Mouse (Mus musculus): ENCODE data around the gene Borcs6.
"Not testable (repeated sequence)": the region's sequence is repeated elsewhere in the genome, so short reads cannot be mapped to it uniquely, and the experiment has no call there.

Borcs6 gene

GRCm38 (mm10) chr11:69089616-69090290 lies 30.2 kb downstream of the Borcs6 start:
- no peak for DNase-seq

DNA sequence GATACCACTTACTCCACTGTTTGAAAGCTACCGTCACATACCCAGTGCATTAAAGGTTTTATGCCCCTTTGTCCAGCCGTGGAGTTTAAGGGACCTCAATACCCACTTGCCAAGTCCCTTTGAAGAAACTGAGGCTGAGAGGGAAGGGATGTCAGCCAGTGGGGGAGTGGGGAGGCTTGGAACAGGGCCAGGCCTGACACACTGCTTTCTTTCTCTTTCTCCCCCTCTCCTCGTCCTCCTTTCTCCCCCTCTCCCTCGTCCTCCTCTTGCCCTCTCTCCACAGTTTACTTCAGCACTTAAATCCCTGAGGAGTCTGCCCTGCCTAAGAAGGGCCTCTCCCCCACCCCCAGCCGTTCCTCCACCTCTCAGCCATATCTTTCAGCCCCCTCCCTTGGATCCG lies 30.9 kb downstream of the Borcs6 start:
- DNase-seq, result no peak

GRCm38 (mm10) chr11:69091566-69092385 lies 32.3 kb downstream of the Borcs6 start:
- DNase-seq, result no peak

DNA sequence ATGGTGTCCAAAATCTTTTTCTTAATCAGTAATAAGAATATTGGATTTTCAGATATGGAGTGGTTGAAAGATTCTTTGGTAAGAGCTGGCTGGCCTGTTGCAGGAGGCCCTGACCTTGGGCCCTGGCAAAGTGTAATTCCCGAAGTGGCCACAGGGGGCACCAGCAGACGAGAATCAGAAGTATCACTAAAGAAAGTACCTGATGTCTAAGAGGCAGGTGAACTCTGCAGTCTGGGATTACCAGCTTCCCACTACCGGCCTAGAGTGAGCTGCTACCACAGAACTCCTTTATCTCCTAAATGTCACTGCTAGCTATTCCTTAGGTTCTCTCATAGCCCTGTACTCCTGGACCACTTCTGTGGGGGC lies 32.9 kb downstream of the Borcs6 start:
- DNase-seq, result peak; percentile 93 to 97

GRCm38 (mm10) chr11:69092871-69093270 lies 33.4 kb downstream of the Borcs6 start:
- DNase-seq, result no peak

DNA sequence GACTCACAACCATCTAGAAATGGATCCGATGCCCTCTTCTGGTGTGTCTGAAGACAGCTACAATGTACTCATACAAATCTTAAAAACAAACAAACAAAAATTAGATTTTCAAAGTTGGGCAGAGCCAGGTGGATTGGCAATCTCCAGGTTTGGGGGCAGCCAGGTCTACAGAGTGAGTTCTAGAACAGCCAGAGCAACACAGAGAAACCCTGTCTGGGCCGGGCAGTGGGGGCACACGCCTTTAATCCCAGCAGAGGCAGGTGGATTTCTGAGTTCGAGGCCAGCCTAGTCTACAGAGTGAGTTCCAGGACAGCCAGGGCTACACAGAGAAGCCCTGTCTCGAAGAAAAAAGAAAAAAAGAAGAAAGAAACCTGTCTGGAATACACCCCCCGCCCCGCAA lies 34.3 kb downstream of the Borcs6 start:
- not testable (repeated sequence) for DNase-seq

DNA sequence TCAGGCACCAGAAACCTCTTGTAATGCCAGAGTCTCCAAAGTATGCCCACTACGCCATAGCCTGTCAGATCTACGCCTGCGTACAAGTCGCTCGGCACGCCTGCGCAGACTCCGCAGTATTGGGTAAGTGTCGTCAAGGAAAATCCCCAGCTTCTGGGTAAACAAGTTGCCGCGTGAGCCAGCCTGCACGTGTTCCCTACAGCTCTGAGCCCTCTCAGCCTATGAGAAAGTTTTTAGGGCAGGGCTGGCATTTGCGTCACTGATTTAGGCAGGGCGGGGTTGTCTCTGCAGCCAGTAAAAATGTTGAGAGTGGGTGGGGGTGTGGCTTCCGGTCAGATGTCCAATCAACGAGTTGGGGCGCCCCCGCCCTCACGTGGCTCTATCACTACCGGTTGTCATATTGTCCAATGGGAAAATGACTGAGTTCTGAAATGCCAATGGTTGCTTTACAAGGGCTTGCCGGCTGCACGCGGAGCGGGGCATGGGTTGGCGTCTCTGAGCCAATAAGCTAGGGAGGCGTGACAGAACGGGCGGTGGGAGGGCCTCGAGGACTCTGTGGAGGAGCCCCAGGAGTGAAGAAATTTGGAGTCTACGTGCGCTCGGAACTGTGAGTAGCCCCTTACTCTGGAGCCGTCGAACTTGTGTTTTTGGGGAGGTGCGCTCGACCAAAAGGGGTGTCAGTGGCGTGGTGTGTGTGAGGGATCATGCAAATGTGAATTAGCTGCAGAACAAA lies 35.3 kb downstream of the Borcs6 start, which contains the start of gene Per1:
TSS of gene Per1 (plus strand) at position 521 of the 733 bp plus-strand sequence.
- DNase-seq, result peak; percentile 99 to 100

- peak; percentile 51 to 64 for DNase-seq
Observed at GRCm38 (mm10) chr11:69095511-69096231, 36.2 kb downstream of the Borcs6 start.

DNA sequence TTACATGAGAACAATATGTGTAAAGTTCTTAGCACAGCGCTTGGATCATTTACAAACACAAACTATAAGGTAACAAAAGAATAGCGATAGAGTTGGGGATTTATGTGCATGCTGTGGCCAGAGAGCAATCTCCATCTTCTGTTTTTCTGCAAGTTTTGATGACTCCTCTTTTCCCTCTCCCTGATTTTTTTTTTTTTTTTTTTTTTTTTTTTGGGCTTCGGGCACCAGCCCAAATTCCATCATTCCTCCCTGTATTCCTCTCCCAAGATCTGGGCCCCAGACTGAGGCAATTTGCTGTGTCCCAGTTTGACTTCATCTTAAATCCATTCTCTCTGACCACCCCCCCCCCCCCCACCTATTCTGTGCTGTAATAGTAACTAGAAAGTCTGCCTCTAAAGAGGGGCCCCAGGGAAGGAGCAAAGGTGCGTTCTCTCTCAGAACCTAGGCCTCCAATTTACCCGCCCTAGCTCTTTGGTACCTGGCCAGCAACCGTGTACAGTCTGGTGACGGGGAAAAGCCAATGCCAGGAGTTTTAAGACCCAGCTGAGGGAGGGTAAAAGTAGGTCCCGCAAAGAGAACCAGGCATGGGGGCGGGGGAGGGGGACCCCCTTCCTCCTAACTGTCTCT lies 37.0 kb downstream of the Borcs6 start:
- DNase-seq, result no peak

GRCm38 (mm10) chr11:69096987-69097900 lies 37.7 kb downstream of the Borcs6 start:
- DNase-seq, result peak; percentile 100

GRCm38 (mm10) chr11:69098039-69098761 lies 38.7 kb downstream of the Borcs6 start:
- DNase-seq, result no peak

GRCm38 (mm10) chr11:69098762-69099091 lies 39.2 kb downstream of the Borcs6 start:
- peak; percentile 99 for DNase-seq

DNA sequence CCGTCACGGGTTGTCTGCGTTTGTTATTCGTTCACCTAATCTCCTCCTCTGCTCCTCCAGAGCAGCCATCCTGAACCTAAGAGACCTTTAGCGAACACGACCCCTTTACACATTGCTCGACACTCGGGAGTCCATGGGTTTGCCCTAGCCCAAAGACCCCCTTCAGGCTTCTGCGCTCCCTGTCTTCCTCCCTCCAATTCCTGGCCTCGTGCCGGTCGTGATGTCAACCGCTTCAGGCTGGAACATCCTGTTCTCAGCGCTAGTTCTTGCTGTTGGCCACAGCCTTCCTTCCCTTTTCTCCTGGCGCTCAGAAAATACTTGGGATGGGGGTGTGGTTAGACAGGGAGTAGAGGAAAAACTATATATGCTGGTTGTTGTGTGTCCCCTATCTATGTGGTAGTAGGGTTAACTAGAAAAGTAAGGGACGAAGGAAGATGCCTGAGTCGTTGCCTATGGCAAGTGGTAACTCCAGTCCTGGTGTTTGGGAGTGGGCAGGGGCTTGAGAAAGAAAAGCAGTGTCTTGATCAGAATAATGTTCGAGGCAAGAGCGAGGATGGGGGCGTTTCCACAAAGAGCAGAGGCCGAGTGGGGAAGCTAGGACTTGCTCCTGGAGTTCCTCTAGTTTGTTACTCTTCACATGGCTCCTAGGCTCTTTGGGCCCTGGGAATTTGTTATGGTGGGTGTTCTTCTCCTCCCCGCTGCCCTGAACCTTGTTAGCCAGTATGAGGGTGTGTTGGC lies 39.8 kb downstream of the Borcs6 start:
- peak; percentile 89 to 91 for DNase-seq

DNA sequence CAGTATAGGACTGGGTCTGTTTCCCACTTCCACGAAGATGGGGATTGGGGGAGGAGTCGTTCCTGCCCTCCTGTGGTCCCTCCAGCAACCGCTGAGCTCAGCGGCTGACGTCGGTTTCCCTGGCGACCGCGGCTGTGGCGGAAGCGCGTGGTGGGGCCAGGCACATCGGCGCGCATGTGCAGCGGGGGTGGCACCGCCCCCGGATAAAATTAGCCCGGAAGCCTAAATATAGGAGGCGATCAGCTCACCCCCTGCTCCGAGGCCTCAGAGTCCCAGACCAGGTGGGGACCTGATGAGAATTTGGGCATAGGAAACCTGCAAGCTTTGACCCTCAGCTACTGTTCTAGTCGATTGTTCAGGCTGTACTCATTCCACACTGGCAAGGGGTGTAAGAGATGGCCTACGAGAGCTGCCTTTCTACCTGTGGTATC lies 40.4 kb downstream of the Borcs6 start:
- DNase-seq, result peak; percentile 96

- no peak for DNase-seq
Observed at GRCm38 (mm10) chr11:69100639-69101360, 41.3 kb downstream of the Borcs6 start.

DNA sequence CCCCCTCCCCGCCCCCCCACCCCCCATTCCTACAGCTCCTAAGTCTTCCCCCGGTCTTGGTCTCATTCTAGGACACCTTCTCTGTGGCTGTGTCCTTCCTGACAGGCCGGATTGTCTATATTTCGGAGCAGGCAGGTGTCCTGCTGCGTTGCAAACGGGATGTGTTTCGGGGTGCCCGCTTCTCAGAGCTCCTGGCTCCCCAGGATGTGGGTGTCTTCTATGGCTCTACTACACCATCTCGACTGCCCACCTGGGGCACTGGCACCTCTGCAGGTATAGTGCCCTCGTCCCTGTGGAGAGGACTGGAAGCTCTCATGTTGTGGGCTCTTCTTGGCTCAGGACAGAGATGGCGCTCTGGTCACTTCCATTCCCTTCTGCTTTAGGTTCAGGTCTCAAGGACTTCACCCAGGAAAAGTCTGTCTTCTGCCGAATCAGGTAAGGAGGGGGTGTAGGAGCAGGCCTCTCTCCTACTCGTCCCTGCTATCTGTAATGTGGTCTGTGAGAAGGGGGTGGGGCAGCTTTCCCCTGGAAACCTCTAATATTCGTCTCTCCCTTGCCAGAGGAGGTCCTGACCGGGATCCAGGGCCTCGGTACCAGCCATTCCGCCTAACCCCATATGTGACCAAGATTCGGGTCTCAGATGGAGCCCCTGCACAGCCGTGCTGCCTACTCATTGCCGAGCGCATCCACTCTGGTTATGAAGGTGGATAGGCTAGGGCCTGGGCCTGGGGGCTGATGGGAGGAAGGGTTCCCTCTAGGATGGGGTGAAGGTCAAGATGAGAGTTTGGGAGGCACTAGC lies 42.3 kb downstream of the Borcs6 start:
- DNase-seq, result no peak

- DNase-seq, result no peak
Observed at GRCm38 (mm10) chr11:69102403-69102725, 42.8 kb downstream of the Borcs6 start.

DNA sequence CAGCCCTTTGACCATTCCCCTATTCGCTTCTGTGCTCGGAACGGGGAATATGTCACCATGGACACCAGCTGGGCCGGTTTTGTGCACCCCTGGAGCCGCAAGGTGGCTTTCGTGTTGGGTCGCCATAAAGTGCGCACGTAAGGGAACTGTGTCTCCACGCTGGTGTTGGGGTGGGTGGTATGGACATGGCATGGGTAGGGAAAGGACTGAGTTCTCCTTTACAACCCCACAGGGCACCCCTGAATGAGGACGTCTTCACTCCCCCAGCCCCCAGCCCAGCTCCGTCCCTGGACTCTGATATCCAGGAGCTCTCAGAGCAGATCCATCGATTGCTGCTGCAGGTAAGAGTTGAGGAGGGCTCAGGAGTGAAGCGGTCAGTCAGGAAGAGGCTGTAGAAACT lies 43.6 kb downstream of the Borcs6 start:
- DNase-seq, result no peak

Measured in kidney, postnatal 36 days (tissue).